Mouse (Mus musculus) c-Kit-positive CD71-negative TER-119-negative erythroid progenitor cells, embryonic 14.5 days (primary cell): Measurements from ENCODE around the gene Tctex1d4.

ENCODE experiments used
- DNase-seq: peaks from one replicate; pipeline ENCODE4 v3.0.0-alpha.2; 2013; ENCODE audit warnings: low read depth

The Tctex1d4 gene

DNA sequence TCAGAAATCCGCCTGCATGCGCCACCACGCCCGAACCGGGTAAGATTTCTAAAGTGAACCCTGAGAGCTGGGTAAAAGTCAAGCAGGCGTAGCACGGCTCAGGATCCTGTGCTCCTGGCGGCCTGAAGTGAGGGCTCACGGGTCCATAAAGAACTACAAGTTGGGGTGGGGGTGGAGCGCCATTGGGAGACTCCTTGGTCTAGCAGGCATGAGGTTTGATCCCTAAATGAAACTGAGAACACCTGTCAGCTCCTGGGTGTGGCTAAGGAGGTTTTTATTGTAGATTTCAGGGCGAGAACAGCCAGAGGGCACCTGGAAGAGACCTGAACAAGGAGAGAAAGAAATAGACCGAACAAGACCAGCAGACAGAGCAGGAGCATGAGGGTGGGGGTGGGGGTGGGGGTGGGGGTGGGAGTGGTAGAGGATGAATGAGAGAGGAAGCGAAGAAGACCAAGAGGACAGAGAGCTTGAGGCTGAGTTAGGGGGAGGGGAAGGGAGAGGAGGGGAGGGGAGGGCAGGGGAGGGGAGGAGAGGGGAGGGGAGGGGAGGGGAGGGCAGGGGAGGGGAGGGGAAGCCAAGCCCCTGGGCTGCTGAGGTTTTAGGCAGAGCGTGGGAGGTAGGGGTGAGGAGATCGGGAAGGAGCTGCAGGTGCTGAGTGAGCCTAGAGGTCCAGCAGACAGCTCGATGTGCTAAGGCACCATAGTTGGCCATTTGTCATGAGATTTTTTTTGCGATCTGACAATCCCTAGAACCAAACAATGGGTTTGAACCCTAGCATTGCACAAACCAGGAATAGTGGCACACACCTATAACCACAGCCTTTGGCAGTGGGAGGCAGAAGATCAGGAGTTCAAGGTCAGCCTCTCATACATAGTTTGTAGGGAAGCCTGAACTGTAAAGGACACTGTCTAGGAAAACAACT is 12.0 kb downstream of the Tctex1d4 start:
- DNase-seq, result no peak

DNA sequence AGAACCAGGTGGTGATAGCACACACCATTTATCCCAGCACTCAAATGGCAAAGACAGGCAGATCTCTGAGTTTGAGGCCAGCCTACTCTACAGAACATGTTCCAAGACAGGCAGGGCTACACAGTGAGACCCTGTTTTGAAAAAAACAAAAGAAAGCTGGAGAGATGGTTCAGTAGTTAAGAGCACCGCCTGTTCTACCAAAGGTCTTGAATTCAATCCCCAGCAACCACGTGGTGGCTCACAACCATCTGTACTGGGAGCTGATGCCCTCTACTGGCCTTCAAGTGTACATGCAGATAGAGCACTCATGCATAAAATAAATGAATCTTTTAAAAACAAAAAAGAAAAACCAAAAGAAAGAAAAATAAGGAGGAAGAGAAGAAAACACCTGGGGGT is 12.6 kb downstream of the Tctex1d4 start:
- no peak for DNase-seq

DNA sequence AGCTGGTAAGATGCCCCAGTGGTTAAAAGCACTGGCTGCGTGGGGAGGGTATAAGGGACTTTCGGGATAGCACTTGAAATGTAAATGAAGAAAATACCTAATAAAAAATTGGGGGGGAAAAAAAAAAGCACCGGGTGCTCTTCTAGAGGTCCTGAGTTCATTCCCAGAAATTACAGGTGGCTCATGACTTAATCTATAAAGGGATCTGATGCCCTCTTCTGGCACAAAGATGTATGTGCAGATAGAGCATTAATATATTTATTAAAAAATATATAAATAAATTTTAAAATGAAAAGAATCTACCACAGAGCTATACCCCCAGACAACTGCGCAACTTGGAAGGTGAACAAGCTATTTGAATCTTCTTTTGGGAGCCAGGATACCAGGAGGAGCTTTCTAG is 14.0 kb downstream of the Tctex1d4 start:
- DNase-seq, result no peak

DNA sequence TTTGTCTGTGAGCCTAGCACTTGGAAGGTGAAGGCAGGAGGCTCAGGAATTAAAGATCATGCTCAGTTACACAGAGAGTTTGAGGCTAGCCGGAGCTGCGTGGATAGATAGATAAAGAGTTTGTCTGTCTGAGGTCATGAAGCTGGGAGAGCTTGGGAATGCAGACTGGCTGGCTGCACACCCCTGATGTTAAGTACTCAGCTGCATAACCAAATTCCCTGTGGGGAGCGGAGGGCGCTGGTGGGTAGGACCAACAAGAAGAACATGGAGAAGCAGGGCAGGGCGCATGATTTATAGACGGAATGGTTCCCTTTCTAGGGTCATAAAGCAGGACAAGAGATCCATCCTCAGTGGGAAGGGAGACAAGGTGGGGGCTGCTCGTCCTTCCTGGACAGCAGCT is 16.4 kb downstream of the Tctex1d4 start:
- DNase-seq, result no peak

DNA sequence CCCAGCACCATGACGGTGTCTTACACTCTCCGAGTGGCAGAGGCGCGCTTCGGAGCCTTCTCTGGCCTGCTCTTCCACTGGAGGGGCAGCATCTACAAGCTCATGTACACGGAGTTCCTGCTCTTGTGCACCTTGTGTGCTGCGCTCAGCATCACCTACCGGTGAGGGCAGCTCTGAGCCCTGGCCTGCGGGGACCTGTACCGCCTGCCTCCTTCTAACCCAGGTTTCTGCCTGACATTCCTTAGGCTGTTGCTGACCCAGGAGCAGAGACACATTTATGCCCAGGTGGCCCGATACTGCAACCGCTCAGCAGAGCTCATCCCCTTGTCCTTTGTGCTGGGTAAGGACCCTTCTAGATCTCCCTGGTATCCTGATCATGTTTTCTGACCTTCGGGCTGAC is 18.7 kb downstream of the Tctex1d4 start:
- DNase-seq, result no peak

DNA sequence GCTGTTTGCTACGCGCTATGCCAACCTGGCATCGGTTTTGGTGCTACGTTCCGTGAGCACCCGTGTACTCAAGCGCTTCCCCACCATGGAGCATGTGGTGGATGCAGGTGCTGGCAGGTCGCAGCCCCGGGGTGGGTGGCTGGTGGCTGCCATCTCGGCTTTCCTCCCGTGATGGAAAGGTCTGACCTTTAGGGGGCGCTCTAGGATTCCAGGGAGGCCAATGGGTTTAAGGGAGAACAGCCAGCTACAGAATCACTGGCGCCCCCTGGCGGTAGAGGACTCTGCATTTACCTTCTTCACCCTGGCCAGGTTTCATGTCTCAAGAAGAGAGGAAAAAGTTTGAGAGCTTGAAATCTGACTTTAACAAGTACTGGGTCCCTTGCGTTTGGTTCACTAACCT is 19.6 kb downstream of the Tctex1d4 start:
- peak; percentile 98 for DNase-seq

DNA sequence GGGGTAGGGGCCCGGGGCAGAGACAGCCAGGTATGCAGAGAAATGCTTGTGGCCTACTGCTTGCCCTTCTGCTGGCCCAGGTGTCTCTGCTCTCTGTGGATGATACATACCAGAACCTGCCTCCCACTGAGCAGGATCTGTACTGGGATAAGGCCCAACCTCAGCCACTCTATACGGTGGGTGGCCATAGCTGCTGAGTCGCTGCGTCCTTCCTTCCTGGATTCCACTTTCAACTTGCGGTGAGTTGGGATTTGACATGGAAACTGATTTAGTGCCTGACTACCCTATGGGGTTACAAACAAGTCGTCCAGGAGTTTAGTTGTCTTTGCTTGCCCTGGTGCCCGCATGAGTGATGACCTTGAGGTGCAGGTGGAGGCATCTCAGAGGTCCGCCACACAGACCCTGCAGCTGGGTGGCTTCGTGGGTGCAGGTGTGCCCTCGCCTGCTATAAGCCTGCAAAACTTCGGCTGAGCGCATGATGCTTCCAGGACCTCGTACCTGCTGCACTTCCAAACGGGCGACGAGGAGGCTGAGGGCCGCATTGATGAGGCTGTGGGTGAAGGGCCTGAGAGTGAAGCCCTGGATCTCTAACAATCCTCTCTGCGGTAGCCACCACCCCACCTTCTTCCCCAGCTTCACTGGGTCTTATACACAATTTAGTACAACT is 21.6 kb downstream of the Tctex1d4 start:
- DNase-seq, result no peak

DNA sequence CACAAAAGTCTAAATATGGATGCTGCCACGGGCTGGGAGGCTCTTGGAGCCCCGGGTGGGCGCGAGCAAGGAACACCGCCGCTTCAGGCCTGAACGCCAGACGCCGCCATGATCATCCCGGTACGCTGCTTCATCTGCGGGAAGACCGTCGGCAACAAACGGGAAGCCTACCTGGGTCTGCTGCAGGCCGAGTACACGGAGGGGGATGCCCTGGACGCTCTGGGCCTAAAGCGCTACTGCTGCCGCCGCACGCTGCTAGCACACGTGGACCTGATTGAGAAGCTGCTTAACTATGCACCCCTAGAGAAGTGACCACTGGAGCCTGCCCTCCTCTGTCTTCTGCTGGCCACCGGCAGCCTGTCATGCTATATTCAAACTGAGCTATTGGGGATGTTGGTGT is 22.2 kb downstream of the Tctex1d4 start:
- DNase-seq, result no peak

DNA sequence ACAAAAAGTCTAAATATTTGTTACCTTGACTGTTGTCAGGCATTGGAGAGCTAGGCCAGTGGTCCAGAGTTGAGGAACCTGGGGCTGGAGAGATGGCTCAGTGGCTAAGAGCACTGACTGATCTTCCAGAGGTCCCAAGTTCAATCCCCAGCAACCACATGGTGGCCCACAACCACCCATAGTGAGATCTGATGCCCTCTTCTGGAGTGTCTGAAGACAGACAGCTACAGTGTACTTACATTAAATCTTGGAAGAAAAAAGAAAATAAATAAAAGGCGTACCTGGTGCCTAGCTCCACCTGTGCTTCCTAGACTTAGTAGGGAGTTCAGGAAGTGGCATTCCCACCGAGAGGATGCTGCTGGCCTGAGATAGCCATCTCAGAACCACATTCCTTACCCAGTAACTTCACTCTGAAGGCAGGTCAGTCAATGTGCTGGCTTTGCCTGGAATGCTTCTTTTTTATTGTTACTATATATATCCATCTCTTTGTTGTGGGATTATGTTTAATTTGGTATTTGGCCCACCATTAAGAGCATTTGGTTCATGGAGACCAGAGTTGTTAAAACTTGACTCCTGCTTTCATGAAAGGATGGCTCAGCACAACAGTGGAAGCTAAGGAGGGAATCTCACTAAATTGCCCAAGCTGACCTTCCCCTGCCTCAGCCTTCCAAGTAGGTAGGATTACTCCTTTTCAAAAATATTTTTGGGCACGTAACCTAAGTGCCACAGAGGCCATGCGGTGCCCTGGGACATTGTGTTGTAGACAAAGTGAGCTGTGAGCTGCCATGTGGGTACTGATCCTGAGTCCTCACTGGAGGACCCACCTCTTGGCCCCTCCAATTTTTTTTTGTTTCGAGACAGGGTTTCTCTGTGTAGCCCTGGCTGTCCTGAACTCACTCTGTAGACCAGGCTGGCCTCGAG is 23.0 kb downstream of the Tctex1d4 start:
- DNase-seq, result no peak

DNA sequence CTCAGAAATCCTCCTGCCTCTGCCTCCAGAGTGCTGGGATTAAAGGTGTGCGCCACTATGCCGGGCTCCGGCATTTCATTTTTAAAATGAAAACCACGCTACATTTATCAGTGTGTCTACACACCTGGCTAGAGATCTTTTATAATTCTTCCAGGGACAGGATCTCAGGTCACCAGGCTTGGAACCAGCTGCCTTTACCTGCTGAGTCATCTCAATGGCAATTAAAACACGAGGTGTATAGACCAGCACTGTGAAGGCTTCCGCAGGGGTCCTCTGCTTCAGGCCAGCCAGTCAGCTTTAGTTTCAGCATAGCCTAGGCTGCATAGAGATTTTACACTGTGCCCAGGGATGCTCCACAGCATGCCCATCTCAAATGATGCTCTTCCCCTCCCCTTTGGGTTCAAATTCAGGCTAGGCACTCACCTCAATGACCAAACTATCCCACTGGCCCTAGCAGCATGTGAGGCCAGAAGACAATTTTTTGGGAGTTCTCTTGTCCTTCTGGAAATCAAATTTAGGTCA is 23.7 kb downstream of the Tctex1d4 start:
- no peak for DNase-seq

DNA sequence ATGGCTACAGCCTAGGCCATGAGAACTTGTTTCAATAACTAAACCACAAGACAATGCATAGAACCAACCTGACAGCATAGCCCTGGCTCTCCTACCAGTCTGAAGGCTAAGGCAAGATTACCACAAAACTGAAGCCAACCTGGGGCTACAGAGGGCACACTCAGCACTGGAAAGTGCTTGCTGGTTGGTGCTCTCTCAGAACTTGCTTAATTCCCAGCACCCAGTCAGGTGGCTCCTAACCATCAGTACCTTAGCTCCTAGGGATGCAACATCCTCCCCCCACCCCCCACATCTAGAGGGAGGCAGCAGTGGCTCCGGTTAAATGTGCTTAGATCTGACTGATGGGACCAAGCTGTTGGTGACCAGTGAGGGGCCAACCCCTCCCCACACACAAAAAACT is 24.8 kb downstream of the Tctex1d4 start:
- DNase-seq, result no peak

DNA sequence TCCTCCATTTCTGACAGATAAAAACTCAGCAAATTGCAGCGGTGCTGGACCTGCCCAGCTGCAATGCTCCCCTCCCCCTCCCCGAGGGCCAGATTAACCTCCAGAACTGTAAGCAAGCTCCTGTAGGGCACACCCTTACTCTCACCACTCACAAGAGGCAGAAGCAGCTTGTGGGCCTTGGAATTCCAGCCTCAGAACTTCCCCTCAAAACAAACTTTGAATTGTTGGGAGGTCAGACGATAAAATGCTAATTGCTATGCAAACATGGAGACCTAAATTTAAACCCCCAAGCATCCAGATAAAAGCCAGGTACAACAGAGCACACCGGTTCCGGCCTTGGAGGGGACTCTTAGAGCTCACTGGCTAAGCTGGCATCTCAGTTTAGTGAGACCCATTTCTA is 26.1 kb downstream of the Tctex1d4 start:
- DNase-seq, result no peak

DNA sequence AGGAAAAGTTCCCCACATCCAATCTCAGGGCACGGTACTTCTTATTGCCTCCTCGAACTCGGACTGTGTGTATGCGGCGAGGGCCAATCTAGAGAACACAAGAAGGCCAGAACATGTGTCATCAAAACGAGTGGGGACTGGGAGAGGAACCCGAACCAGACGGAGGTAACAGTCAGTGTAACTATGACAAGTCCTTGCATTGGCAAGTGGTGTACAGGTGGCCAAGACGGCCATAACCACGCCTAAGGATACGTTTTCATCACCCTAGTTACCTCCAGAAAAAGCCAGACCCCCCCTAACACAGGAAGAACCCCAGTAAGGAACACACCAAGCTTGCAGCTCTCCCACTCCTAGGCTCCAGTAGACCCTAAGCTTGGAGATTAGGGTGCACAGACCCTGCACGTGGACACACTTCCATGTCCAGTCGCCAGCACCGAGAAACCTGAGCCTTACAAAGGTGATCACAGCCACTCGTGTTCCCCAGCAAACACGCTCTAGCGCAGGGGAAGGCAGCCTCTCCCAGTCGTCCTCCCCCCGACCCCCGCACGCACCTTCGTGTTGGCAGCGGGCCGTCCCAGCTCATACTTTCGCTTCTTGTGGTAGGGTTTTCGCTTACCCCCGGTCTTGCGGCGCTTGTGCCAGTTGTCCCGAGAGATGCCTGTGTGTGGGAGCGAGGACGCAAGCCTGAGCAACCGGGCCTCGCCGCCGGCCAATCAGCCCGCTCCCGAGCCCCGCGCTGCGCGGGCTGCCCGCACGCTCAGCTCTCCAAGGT is 28.6 kb downstream of the Tctex1d4 start:
- no peak for DNase-seq

DNA sequence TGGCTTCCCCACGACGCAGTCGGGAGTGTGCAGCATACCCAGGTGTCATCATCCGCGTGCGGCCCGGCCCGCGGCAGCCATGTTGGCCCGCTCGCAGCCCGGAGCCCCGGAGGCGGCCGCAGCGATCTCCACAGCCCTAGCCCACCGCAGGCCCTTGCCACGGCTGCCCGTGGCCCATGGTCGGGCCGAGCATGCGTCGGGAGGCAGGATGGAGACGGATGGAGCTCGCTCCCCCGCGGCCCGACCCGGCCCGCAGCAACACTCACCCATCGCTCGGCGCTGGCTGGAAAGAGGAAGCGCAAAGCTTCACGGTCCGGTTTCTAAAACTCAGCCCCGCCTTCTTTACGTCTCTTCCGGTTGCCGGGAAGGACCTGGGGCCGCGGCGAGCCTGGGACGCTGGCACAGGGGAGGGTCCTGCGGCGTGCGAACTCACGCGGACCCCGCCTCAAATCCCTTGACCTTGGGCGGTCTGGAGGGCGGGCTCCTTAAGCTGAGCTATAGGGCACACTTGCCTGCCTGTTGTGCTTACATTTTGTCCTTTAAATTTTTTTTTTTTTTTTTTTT is 29.3 kb downstream of the Tctex1d4 start, which contains the start of gene Rps8:
Rps8 (minus strand) TSS at position 452 of the 564 bp plus-strand sequence.
- peak; percentile 72 for DNase-seq

DNA sequence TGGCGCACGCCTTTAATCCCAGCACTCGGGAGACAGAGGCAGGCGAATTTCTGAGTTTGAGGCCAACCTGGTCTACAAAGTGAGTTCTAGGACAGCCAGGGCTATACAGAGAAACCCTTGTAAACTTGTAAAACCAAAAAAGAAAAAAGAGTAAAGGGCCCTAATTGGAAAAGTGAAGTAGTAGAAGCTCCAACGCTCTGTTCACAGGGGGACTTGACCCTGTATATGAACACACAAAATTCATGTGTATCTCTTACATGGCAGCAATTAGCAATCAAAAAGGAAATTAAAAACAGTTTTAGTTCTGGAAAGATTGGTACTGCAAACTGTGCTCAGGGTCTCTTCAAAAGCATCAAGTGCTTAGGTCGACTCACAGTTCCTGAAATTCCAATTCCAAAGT is 29.8 kb downstream of the Tctex1d4 start:
- no peak for DNase-seq

DNA sequence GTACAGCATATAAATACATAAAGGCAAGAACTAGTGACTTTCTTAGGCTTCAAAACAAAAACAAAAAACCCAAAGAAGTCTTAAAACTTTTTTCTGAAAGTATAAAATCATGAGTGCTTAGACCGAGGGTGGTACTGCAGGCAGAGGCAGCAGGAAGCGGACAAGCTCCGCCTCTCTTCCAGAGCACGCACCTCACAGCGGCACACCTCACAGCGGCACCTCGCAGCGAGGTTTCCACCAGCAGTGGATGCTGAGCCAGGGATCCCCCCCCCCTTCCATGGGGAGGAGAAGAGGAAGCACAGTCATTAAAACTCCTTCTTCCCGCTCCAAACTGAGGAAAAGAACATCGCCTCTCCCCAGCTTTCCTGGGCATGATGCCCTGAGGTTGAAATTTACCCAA is 33.1 kb downstream of the Tctex1d4 start:
- no peak for DNase-seq

DNA sequence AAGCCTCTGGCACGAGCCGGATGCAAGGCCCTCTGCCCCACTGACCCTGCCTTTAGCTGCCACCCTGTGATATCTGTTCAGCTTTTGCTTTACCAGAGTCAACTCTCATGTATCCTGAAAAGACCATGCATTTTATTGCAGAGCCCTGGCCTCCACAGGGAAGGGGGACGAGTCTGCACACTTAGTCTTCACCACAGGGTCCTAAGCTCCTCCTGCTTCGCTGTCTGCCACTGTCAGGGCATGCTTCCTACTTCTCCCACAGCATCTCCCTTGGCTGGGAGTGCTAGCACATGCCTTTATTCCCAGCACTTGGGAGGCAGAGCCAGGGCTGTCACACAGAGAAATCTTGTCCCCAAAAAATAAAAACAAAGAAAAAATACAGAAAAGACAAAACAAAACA is 34.6 kb downstream of the Tctex1d4 start:
- no peak for DNase-seq

DNA sequence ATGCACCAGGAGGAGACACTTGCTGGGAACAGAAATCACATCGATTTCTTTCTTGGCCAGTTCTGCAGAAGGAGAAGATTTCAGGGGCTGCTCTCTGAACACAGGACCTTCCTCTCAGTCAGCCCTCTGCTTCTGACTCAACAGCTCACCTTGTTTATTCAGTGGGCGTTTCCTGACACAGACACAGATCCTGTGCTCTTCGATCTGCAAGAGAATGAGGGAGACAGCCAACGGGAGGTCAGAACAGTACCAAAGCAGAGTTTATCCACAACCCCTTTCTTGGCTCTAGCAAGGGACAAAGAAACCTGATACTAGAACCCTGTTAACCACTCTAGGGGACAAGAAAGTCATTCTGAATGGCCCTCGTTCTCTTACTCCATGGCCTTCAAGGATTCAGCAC is 43.3 kb downstream of the Tctex1d4 start:
- no peak for DNase-seq
